ENCODE assay signal across 8 mouse cellular contexts in the genomic region with DNA sequence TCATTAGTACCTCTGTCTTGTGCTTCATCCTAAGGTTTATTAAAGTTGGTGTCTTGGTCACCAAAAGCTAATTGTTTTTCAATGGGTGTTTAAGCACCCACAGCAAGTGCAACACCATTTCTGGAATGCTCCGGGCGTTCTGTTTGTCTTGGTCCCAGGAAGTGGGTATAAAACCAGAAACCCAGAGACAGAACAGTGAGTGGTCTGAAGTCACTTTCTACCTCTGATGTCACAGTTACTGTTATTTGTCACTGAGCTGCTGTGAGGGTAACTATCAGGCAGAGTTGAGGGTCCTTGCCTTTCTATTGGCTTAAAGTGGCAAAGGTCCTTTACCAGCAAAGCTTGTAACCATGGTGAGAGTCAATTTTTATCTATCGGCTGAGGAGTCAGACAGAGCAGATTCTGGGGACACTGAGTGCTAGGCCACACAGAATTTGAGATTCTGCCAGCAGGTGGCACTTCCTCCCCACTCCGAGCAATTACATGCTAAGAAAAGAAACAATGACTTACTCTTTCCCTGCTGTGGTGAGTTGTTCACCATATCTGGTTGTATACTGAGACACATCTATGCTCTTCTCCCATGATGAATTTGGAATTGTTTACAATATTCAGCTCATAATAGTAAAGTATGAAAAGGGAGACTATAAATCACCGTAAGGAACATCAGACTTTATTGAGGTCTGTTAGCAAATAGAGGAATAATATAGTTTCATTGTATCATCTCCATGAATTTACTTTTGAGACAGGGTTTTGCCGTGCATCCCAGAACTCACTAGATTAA. TPM values are rescaled to one million over a fixed set of nuclear protein-coding genes. Genes with fewer than 3 reads are reported as not detected.
A peak's percentile ranks its signal among the peaks of the same experiment; 100 is the strongest.
DNase-seq lines count a peak whose midpoint lies in the region; ATAC-seq and TF ChIP-seq lines count a peak whose summit lies in the region.

No protein-coding gene starts in this region.

- no peak overlapping the region for H3K27ac ChIP-seq in heart, embryonic 15.5 days
- no peak overlapping the region for H3K27ac ChIP-seq in limb, embryonic 12.5 days
- H3K27ac ChIP-seq in midbrain, embryonic 15.5 days, result no peak overlapping the region

- no peak for ATAC-seq in heart, embryonic 15.5 days (replicated peaks; ENCODE audit: insufficient number of reproducible peaks, insufficient read depth, low FRiP score, low read depth)
- no peak for ATAC-seq in limb, embryonic 12.5 days (ENCODE audit: insufficient number of reproducible peaks, insufficient read depth, low FRiP score, low TSS enrichment, low read depth)
- ATAC-seq in midbrain, embryonic 15.5 days (replicated peaks), result peak; percentile 82

- TF ChIP-seq POLR2A in lung, adult 2 months (IDR thresholded peaks at IDR 0.05; ENCODE audit: borderline replicate concordance, extremely low read depth, low read depth, low read length), result no peak

- TF ChIP-seq CTCF in lung, adult 2 months (IDR thresholded peaks at IDR 0.05; ENCODE audit: insufficient read depth, low read length), result peak; percentile 52; the same call in 1 of the 2 replicates

- 54% methylated on average over 6 of the region's 6 CpGs for WGBS in lung, adult 2 months
- WGBS in heart, embryonic 15.5 days, result 45% methylated on average over 6 of the region's 6 CpGs
- WGBS in limb, embryonic 12.5 days, result 56% methylated on average over 6 of the region's 6 CpGs
- 51% methylated on average over 6 of the region's 6 CpGs for WGBS in midbrain, embryonic 15.5 days

- H3K36me3 ChIP-seq in heart, embryonic 15.5 days, result no peaks in the 10 kb centered on the region
- no peaks in the 10 kb centered on the region for H3K36me3 ChIP-seq in limb, embryonic 12.5 days
- H3K36me3 ChIP-seq in midbrain, embryonic 15.5 days (replicated peaks), result no peaks in the 10 kb centered on the region

- H3K9me3 ChIP-seq in heart, embryonic 15.5 days (replicated peaks), result no peaks in the 10 kb centered on the region
- H3K9me3 ChIP-seq in limb, embryonic 12.5 days, result no peaks in the 10 kb centered on the region
- no peaks in the 10 kb centered on the region for H3K9me3 ChIP-seq in midbrain, embryonic 15.5 days

- DNase-seq in lung, adult 2 months, result no peak
- DNase-seq in lung, postnatal 10 days, result no peak
- DNase-seq in cerebellum, adult 8-10 months, result peak; percentile 43
- peak; percentile 53 for DNase-seq in thymus, postnatal 4 days
- DNase-seq in gastrocnemius, postnatal 4 days (ENCODE audit: low spot score in 2 of 2), result no peak

- H3K4me3 ChIP-seq in lung, adult 2 months (replicated peaks; ENCODE audit: extremely low read depth, low read depth, low read length), result no peak overlapping the region
- H3K4me3 ChIP-seq in heart, embryonic 15.5 days, result peak overlapping the region; percentile 49; the same call in 1 of the 2 replicates
- H3K4me3 ChIP-seq in limb, embryonic 12.5 days (replicated peaks), result no peak overlapping the region
- H3K4me3 ChIP-seq in midbrain, embryonic 15.5 days, result no peak overlapping the region

- H3K27me3 ChIP-seq in heart, embryonic 15.5 days, result peaks cover 34% of the 10 kb centered on the region
- H3K27me3 ChIP-seq in limb, embryonic 12.5 days, result peaks cover 29% of the 10 kb centered on the region
- H3K27me3 ChIP-seq in midbrain, embryonic 15.5 days (replicated peaks), result peaks cover 34% of the 10 kb centered on the region

- H3K4me2 ChIP-seq in heart, embryonic 15.5 days, result peak overlapping the region; percentile 88
- peak overlapping the region; percentile 98 for H3K4me2 ChIP-seq in limb, embryonic 12.5 days
- peak overlapping the region; percentile 92; the same call in 1 of the 2 replicates for H3K4me2 ChIP-seq in midbrain, embryonic 15.5 days

- no peak overlapping the region for H3K9ac ChIP-seq in heart, embryonic 15.5 days
- H3K9ac ChIP-seq in limb, embryonic 12.5 days (replicated peaks), result no peak overlapping the region
- no peak overlapping the region for H3K9ac ChIP-seq in midbrain, embryonic 15.5 days

- H3K4me1 ChIP-seq in lung, adult 2 months (ENCODE audit: control insufficient read depth, insufficient read depth, low read length), result peaks cover 6% of the 10 kb centered on the region; the same call in 1 of the 2 replicates
- peaks cover 14% of the 10 kb centered on the region for H3K4me1 ChIP-seq in heart, embryonic 15.5 days (replicated peaks)
- peaks cover 15% of the 10 kb centered on the region for H3K4me1 ChIP-seq in limb, embryonic 12.5 days (replicated peaks)
- peaks cover 20% of the 10 kb centered on the region for H3K4me1 ChIP-seq in midbrain, embryonic 15.5 days

RNA-seq across cellular contexts. Expression of gene D930020B18Rik, which starts 1.0 kb away (rescaled TPM):
- 0.59 and 1.0 TPM in 2 replicates for polyA plus RNA-seq in lung, adult 2 months (2012; rRNA removed)
- polyA plus RNA-seq in heart, embryonic 15.5 days (2015; fragmentation: Nextera tagmentation; extraction: Ambion mirVana), result 0.09 and 0.19 TPM in 2 replicates
- polyA plus RNA-seq in limb, embryonic 12.5 days (2016; fragmentation: Nextera tagmentation; extraction: Ambion mirVana), result 1.8 and 2.0 TPM in 2 replicates
- 0.26 and 0.35 TPM in 2 replicates for polyA plus RNA-seq in midbrain, embryonic 15.5 days (2015; fragmentation: Nextera tagmentation; extraction: Ambion mirVana)
- total RNA-seq in gastrocnemius, postnatal 4 days (2021), result not detected

RNA-seq across cellular contexts. Expression of gene Xpot, which starts 14.2 kb away (rescaled TPM):
- polyA plus RNA-seq in lung, adult 2 months (2012; rRNA removed), result 95.5 and 107 TPM in 2 replicates
- polyA plus RNA-seq in heart, embryonic 15.5 days (2015; fragmentation: Nextera tagmentation; extraction: Ambion mirVana), result 27.8 TPM in 2 replicates
- 59.3 and 65.0 TPM in 2 replicates for polyA plus RNA-seq in limb, embryonic 12.5 days (2016; fragmentation: Nextera tagmentation; extraction: Ambion mirVana)
- polyA plus RNA-seq in midbrain, embryonic 15.5 days (2015; fragmentation: Nextera tagmentation; extraction: Ambion mirVana), result 30.3 and 30.5 TPM in 2 replicates
- total RNA-seq in gastrocnemius, postnatal 4 days (2021), result 10 to 100 TPM; 36.0 to 45.6 TPM

RNA-seq across cellular contexts. Expression of gene Tbk1, which starts 53.8 kb away (rescaled TPM):
- 8.9 and 20.4 TPM in 2 replicates for polyA plus RNA-seq in lung, adult 2 months (2012; rRNA removed)
- 22.0 and 25.3 TPM in 2 replicates for polyA plus RNA-seq in heart, embryonic 15.5 days (2015; fragmentation: Nextera tagmentation; extraction: Ambion mirVana)
- 33.7 and 34.4 TPM in 2 replicates for polyA plus RNA-seq in limb, embryonic 12.5 days (2016; fragmentation: Nextera tagmentation; extraction: Ambion mirVana)
- 30.7 and 33.7 TPM in 2 replicates for polyA plus RNA-seq in midbrain, embryonic 15.5 days (2015; fragmentation: Nextera tagmentation; extraction: Ambion mirVana)
- total RNA-seq in gastrocnemius, postnatal 4 days (2021), result 10 to 100 TPM; 20.7 to 24.8 TPM

Comparison
In these comparisons a context has a peak if more than half of its experiments do, and no peak if none do; other contexts are left out.
1. DNase-seq: peak in cerebellum, adult 8-10 months (single experiment) and thymus, postnatal 4 days (single experiment); none in lung, adult 2 months (single experiment), lung, postnatal 10 days (single experiment) and gastrocnemius, postnatal 4 days (0 of 2).
2. Peak in every context shown above with its lines, with median percentiles within 50 percentile points of each other: H3K4me2 ChIP-seq.